Mouse (Mus musculus): ENCODE results near the gene Ndrg4. TPM values are rescaled to one million over a fixed set of nuclear protein-coding genes. Genes with fewer than 3 reads are reported as not detected.
"Not testable (repeated sequence)": the region's sequence is repeated elsewhere in the genome, so short reads cannot be mapped to it uniquely, and the experiment has no call there.

Gene Ndrg4
- 55.5 and 62.5 TPM in 2 replicates for polyA plus RNA-seq (2012; rRNA removed)

DNA sequence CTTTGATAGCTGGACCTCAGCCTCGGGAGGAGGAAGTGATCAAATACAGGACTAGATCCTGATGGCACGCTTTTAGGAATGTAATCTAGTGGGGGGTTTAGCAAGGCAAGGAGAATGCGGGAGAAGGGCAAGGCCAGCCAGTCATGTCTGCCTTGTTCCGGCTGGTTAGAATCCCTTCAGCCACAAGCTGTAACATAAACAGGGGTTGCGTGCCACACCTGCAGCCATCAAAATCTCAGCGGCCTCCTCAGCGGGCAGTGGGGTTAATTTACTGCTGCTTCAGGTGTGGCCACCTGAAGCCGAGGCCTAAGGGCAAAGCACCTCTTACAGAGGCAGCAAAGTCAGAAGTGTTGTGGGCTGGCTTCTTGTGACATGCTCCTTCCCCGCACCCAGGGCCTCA lies at the start of gene Ndrg4:
TSS of gene Ndrg4 (plus strand) at position 350 of the 400 bp plus-strand sequence.
- DNase-seq (ENCODE audit: low spot score): no peak

- no peak for DNase-seq (ENCODE audit: low spot score)
Measured at GRCm38 (mm10) chr8:95632840-95633239, 43.9 kb upstream of the Ndrg4 start.

DNA sequence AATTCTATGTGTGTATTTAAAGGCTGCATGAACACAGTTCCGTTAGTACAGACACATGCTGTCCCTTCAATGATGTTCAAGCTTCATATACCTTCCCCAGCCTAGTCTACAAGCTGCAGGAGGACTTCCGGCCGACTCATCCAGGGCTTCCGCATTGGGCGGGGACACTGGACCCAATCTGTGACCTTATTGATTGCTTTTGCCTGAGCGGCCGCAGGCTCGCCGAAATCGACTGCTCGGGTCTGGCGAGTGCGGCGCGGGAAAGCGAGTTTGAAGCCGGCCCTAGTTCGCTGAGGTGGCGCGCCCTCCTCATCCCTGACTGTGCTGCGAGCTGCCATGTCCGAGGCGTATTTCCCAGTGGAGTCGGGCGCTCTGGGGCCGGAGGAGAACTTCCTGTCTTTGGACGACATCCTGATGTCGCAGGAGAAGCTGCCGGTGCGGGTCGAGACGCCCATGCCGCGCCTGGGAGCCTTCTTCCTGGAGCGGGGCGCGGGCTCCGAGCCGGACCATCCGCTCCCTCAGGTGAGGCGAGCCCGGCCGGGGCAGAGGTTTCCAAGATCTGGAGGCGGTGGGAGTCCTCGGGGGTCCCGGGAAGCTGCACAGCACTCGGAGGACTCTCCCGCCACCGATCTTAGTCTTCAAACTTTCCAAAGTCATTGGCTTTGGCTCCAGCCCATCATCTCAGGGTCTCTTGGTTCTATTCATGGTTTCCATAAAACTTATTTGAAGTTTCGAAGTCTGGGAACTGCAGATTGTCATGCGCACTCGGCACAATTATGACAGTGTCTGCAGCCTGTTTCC lies 43.3 kb upstream of the Ndrg4 start, which contains the start of gene Gins3:
TSS of gene Gins3 (plus strand) at position 192 of the 801 bp plus-strand sequence.
- peak; percentile 83 for DNase-seq (ENCODE audit: low spot score)

DNA sequence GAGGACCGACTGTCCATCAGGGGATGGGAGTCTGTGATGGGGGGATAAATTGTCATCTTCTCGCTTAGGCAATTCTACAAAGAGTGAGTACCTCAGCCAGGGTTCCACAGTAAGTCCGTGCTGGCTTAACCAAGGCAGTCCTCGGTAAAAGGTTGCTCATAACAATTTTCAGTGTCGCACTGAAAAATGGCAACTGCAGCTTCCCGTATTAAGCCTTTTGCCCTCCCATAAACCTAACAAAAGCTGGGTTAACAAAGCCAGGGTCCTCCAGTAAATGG lies 42.8 kb upstream of the Ndrg4 start:
- no peak for DNase-seq (ENCODE audit: low spot score)

DNA sequence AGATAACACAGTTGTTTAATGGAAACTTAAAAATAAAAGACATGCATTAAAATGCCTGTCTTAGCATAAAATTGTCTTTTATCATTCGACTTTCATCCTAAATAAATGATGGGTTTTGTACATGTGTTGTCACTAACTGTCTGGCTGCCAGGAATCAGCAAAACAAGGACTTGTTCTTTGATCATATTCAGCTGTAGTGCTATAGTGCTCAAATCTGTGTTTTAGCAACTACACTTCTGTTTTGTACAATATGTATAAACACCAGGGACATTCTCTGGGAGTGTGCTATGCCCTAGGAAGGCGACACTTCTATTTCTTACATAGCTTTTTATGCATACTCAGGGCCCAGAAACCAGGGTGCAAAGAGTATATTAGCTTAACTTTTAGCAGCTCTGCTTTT lies 31.8 kb upstream of the Ndrg4 start:
- DNase-seq (ENCODE audit: low spot score): no peak

DNA sequence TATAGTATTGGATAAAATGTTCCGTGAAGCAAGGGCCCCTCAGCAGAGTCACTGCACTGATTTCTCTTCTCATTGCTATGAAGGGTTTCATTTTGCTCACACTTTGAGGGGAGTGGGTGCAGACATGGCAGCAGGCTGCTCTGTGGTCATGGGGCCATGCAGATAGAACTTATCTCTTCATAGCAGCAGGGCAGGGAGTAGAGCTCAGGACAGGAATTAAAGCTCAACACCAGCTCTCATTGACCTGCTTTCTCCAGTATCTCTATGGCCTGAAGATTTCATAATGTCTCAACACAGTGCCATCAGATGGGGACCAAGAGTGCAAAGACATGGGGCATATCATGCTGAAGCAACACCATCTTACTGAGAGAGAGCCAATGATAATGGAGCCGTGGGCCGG lies 28.5 kb upstream of the Ndrg4 start:
- DNase-seq (ENCODE audit: low spot score): no peak

GRCm38 (mm10) chr8:95653351-95653750 lies 23.4 kb upstream of the Ndrg4 start:
- DNase-seq (ENCODE audit: low spot score): no peak

DNA sequence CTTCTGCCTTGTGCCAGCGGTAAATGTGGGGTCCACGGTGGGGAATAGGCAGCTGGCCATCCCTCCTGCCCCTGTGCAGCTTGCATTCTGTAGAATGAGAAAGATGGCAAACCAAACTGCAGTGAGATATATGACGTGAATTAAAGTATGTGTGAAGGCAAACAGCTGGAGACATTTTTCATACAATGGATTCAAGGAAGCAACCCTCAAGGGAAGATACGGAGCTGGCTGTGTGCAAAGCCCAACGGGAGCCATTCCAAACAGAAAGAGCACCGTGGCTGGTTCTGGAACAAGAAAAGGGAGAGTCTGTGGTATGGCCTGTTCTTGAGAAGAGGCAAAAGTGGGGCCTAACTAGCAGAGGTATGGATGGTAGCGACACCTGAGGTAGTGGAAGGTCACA lies 20.9 kb upstream of the Ndrg4 start:
- no peak for DNase-seq (ENCODE audit: low spot score)

GRCm38 (mm10) chr8:95656316-95657002 lies 20.3 kb upstream of the Ndrg4 start:
- DNase-seq (ENCODE audit: low spot score): no peak

DNA sequence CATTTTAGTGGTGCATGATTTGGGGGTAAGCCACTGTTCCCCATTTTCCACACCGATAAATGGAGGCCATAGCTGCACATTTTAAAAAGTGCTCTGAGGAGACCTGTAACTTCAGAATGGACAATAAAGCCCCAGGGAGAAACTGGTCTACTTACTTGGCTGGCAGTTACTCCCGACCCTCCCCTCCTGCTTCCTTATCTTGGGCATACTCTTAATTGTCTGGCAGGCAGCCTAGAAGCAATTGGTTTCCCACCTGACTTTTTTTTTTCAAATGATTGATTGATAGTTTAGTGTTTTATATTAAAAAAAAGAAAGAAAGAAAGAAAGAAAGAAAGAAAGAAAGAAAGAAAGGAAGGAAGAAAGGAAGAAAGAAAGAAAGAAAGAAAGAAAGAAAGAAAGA lies 19.3 kb upstream of the Ndrg4 start:
- no peak for DNase-seq (ENCODE audit: low spot score)

DNA sequence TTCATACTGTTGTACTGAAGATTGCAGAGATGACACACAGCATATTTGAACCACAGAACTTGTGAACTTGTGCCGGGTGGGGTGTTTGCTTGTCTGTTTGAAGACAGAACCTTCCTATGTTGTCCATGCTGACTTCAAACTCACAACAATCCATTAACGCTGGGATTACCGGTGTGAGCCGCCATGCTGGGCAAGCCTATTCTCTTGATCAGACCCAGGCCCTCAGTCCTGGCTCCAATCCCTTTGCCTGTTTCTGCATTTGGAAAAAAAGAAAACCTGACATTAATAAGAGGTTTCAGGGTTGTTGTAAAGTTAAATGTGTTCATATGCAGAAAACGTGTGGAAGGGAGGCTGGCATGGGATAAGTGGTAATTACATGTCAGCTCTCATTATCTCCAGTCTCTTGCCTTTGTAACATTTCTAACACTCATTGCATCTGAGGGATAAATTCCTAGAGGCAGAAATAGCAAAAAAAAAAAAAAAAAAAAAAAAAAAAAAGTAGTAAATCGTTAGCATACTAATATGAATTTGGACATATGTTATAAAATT lies 16.4 kb upstream of the Ndrg4 start:
- DNase-seq (ENCODE audit: low spot score): no peak

GRCm38 (mm10) chr8:95661085-95661484 lies 15.7 kb upstream of the Ndrg4 start:
- DNase-seq (ENCODE audit: low spot score): no peak

DNA sequence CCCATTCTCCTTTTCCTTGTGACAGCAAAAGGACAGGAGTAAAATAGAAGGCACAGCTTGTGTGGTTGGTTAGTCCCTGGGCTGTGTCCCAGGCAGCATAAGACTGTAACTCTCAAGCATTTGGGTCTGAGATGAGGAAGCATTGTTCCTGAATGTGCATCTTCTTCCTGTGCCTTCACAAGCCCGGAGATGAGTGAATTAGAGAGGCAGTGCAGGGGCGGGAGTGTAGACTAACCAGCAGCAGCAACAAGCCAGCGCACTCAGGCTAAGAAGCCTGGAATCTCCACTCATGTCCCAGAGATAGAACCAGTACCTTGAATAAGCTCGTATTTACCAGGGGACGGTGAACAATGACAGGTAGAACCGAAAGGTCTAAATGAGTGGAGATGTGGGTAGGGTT lies 15.2 kb upstream of the Ndrg4 start:
- DNase-seq (ENCODE audit: low spot score): no peak

DNA sequence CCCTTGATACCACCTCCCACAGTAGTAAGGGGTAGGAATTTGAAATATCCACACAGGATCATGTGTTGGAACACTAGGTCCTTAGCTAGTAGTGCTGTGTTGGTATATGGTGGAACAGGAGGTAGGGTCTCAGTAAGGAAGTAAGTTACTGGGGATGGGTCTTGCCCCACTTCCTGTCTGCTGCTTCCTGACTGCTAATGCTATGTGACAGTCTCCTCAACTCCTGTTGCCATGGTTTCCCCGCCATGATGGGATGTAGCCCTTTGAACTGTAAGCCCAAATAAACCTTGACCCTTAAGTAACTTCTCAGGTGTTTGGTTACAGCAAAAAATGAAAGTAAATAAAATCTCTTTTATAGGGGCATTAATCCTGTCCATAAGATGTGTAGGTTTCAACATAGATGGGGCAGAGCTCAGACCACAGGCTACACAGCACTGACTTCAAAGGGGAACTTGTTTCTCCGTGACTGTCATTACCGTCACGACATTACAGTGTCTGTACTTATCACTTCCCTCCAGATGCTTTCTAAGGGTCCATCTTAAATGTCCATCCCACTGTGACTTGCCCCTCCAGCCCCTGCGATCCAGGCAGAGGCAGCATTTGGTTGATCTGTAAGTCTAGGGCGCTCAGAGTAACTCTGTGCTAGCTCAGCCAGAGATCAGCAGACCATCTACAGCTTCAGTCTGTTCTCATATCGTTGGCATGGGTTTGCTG lies 13.7 kb upstream of the Ndrg4 start:
- DNase-seq (ENCODE audit: low spot score): no peak

DNA sequence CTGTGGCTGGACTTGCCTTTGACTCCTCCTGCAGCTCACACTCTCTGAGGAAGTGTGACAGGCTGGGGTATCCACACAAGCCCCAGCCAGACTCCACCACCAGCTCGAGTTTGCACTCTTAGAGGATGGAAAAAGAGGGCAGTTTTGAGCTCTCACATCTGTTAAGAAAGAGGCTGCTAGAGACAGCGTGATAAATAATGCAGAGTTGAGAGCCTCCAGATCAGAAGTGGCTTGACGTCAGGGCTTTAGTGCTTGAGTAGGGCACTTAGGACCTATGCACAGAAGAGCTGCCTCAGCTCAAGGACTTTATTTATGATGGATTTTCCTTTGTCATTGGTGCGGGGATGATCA lies 13.2 kb upstream of the Ndrg4 start:
- no peak for DNase-seq (ENCODE audit: low spot score)

DNA sequence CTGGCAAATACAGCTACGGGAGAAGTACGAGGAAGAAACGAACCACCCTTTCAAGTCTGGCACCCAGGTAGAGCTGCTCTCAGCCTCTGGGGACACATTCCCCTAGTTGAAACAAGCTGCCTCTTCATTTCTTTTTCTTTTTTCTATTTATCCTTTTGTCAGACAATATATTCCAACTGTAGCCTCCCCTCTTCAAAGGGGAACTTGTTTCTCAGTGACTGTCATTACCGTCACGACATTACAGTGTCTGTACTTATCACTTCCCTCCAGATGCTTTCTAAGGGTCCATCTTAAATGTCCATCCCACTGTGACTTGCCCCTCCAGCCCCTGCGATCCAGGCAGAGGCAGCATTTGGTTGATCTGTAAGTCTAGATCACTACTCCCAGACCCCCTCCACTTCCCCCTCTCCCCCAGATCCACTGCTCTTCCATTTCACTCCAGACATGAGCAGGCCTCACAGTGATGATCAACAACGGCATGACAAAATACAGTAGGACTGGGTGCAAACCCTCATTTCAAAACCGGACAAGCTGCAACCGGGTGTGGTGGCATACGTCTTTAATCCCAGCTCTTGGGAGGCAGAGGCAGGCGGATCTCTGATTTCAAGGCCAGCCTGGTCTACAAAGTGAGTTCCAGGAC lies 10.8 kb upstream of the Ndrg4 start:
- DNase-seq (ENCODE audit: low spot score): not testable (repeated sequence)

GRCm38 (mm10) chr8:95668163-95668958 lies 8.4 kb upstream of the Ndrg4 start:
- DNase-seq (ENCODE audit: low spot score): no peak

- DNase-seq (ENCODE audit: low spot score): no peak
Measured at GRCm38 (mm10) chr8:95669967-95670366, 6.8 kb upstream of the Ndrg4 start.

DNA sequence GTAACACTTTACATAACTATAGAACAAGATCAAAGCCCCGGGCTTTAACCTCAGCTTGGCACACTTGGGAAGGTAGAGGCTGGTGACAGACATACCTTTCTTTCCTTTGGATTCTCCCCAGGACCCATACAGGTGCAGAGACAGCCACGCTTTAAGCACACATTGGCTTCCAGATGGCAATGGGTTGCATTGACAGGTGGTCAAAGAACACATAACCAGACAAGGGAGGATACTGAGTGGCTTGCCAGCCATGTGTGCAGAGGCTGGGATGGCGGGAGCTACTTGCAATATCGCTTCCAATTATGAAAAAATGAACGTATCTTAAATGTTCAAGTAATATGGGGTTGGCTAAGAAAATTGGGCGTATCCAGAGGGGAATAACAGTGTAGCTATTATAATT lies 4.9 kb upstream of the Ndrg4 start:
- DNase-seq (ENCODE audit: low spot score): no peak

- DNase-seq (ENCODE audit: low spot score): no peak
Measured at GRCm38 (mm10) chr8:95672811-95673210, 4.0 kb upstream of the Ndrg4 start.

GRCm38 (mm10) chr8:95677591-95678023 lies 827 bp downstream of the Ndrg4 start:
- DNase-seq (ENCODE audit: low spot score): no peak
